Mouse (Mus musculus): ENCODE results near the gene Nrp2. TPM values are rescaled to one million over a fixed set of nuclear protein-coding genes. Genes with fewer than 3 reads are reported as not detected.

Gene Nrp2
- total RNA-seq, 4 experiments from 2014 or later = 38.0 to 54.0 (median 45.8) TPM

- no peak for DNase-seq
Measured at GRCm38 (mm10) chr1:62751011-62752006, 48.2 kb downstream of the Nrp2 start.

DNA sequence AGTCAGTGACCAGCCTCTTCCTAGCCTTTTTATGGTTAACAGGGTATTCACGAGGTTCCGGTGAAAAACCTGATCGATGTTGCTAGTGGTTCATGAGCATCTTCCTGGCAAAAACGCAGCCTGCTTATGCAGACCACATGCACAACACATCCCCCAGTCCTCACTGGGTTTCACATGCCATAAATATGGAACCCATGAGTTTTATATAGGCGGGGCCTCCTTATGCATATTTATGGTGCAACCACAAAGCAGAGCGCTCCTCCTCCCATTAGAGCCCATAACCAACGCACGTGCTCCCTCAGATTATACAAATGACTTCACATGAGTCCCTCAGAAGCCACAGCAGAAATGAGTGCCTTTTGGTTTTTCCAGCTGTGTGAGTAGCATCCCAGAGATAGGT is 49.0 kb downstream of the Nrp2 start:
- no peak for DNase-seq

GRCm38 (mm10) chr1:62752661-62753333 is 49.7 kb downstream of the Nrp2 start:
- DNase-seq = no peak

- no peak for DNase-seq
Measured at GRCm38 (mm10) chr1:62754066-62754835, 51.2 kb downstream of the Nrp2 start.

DNA sequence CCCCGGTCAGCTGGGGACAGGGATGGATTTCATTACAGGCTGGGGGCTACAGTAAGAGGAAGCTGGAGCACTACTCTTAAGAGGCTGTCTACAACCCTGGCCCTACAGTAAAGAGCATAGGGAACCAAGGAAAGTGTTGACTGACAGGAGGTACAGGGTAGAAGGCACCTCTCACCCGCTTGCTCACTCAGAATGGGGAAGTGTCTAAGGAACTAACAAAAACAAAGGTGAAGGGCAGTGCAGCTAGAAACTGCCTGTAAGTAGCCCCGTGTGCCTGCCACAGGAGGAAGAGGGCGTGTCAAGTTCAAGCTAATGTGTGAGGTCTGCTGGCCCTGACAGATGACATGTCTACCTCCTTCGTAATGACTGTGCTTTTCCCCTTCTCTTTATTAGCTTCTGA is 57.0 kb downstream of the Nrp2 start:
- DNase-seq = no peak

DNA sequence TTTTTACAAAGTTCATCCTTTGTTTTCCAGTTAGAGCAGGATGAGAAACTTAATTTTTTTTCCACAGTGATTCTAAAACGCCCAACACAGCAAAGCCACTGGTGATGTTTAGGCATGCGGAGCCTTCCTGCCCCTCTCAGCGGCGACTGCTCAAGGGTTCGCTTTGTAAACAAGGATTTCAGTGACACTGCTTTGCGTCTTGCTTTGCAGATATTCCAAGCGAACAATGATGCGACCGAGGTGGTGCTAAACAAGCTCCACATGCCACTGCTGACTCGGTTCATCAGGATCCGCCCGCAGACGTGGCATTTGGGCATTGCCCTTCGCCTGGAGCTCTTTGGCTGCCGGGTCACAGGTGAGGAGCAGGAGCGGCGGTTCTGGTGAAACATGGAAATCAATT is 57.5 kb downstream of the Nrp2 start:
- DNase-seq = no peak

- no peak for DNase-seq
Measured at GRCm38 (mm10) chr1:62763779-62764178, 60.7 kb downstream of the Nrp2 start.

DNA sequence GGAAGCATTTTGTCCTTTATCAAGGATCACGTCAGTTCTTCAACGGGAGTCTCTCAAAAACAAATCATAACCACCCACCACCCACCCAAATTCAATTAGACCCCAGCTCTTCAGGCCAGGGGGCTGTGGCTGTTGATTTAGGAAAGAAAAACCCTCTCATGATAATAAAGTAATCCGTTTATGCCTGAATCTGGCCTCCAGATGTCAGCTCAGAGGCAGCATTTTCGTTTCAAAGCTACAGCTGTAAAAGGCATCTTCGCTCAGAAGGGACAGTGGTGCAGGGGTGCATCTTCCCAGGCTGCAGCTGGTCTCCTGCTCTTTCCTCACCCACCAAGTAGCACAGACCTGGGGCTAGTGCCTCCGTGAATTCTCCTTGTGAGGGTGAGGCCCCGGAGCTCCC is 62.1 kb downstream of the Nrp2 start:
- DNase-seq = no peak

- DNase-seq = no peak
Measured at GRCm38 (mm10) chr1:62766766-62767165, 63.7 kb downstream of the Nrp2 start.

- no peak for DNase-seq
Measured at GRCm38 (mm10) chr1:62767611-62768010, 64.5 kb downstream of the Nrp2 start.

DNA sequence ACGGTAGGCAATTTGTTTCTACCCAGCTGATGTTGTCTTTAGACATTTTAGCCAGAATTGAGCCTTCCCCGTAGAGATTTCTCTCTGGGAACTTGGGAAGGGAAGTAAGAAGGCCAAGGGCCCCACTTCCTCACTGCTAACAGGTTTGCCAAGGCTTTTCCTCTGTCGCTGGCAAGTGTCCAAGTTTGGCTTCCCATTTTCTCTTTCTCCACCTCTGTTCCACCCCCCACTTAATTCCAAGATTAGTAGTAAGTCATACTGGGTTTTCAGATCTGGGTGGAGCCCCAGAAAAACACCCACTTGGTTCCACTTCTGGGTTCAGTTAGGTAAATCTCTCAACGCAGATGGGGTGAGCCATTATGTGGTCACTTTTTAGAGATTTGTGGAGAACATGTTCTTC is 67.5 kb downstream of the Nrp2 start:
- DNase-seq = no peak

DNA sequence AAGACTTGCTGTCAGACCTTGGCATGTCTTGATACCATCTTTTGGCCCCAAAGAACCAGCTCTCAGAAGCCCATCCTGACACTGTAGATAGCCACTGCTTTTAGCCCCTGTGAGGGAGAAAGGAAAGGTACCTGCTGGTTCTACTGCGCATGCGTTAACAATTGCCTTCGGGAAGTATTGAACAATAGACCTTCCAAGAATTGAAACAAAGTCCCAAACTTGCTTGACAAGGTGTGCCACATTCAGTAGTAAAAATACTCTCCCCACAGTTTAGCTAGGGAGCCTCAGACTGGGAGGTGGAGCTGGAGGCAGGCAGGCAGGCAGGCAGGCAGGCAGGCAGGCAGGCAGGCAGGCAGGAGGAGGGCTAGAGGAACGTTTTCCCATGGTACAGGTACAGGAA is 69.3 kb downstream of the Nrp2 start:
- no peak for DNase-seq

DNA sequence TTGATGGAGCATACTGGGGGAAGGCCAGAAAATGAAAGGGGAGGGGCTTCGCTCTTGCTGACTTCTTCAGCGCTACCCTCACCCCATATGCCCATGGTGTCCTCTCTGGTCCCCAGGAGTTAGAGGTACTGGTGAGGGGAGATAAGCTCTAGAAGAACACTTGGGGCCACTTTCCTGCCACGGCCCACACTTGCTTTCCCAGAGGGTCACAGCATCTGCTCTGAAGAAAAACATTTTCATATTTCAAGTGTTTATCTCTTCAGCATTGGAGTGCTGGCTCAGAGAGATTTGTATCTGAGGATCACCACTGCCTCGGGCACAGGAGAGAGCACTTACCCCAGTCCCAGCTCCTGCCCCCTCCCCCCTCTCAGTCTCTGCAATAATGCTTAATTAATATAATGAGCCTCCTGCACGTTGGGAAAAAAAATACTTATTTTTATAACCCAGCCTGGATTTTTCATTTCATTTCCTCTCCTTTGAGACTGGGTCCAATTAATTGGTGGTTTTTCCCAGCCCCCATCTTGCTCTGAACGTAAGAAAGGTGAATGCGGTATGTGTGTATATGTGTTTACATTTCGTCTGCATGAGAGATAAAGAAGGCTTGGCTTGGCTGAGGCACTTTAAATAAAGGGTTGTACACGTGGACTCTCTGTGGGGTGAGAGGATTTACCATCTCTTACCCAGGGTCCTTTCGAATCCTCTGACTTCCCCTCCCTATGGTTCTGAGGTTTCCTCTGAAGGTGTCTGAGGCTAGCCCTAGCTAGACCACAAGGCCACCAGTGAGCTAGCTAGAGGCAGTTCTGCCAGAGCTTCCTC is 70.2 kb downstream of the Nrp2 start:
- no peak for DNase-seq

DNA sequence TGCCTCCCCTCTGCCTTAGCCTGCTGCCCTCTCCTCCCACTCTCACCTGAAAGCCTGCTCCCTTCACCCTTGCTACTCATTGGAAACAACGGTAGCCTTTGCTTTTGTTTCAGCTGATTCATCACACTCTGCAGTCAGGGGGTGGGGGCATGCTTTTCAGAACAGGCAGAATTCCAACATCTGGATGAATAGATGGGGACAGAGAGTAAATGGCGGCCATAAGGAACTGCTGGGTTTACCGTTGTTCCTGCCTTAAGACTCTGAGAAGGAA is 70.8 kb downstream of the Nrp2 start:
- DNase-seq = no peak

DNA sequence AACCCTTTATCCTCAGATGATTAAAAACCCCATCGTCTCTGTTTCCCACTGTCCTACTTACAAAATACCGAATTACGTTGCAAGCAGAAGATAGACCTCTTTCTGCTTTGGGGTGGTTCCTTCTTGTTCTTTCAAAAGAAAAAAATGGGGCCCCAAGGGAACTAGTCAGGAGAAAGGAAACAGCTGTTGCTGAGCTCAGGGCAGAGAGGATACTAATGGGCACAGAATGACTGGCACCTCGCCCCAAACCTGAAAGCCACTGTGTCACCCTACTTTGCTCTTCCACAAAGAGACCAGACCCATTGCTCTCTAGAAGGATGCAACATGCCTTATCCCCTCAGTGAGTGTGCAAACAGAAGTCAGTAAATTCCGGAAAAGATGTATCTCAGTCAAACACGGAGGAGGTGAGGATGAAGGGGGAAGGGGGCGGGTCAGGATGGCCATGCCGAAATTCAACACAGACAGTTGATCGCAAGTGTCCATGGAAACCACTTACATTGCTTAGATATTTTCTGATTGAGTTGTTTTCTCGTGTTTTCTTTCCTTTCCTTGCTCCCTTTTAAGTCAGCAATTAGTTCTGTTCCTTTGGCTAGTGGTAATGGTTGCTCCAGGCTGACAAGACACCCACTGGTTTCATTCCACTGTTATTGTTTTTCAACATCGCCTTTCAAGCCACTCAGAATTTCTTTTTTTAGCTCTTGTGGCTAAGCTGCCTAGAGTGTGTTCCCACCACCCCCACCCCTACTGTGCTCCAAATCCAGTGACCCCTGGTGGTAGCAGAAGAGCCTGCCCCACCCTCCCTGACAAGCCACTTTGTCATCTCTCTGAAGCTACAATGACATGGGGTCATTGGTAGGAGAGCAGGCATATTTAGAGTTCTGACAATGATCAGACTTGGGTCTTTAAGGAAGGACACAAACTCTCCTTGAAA is 71.5 kb downstream of the Nrp2 start:
- DNase-seq = no peak

GRCm38 (mm10) chr1:62777320-62778235 is 74.5 kb downstream of the Nrp2 start:
- DNase-seq = peak; percentile 71

- no peak for DNase-seq
Measured at GRCm38 (mm10) chr1:62778910-62779309, 75.8 kb downstream of the Nrp2 start.

DNA sequence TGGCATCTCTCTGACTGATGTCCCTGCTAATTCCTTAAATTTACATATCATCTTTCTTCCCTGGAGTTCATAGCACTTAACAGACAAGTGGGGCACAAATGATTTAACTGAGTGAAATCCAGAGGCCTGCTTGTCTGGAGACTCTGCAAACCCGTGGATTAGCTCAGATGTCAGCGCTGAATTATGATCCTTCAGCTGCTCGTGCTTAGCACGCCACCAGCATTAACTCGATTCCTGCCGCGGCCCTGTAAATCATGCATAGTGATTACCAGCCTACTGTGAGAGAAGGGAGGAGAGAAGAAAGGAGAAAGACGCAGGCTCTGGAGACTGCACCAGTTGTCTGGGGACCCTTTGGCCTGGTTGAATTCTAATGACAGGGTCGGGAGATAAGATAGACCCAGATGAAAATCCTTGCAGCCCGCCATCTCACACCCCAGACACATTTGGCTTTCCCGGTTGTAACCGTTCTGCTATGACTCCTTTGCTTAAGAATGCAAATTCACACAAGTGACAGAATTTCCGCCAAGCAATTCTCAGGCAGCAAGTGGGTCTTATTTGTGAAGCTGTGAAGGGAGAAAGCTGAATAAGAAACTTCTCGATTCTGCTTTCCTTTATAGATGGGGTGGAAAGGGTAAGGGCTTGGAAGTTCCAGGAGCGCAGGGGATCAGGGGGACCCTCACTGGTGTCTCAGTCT is 77.1 kb downstream of the Nrp2 start:
- no peak for DNase-seq

GRCm38 (mm10) chr1:62782155-62782554 is 79.1 kb downstream of the Nrp2 start:
- DNase-seq = no peak
